Mouse (Mus musculus) cerebellum, adult 2 months (tissue): Measurements from ENCODE around the gene Ddx11.

Experiments used
- CTCF ChIP-seq: fragments of 200-500 bp; IDR thresholded peaks from 2 replicates; pipeline ENCODE4 v1.5.1; 2011; ENCODE audit warnings: low read depth, mild to moderate bottlenecking, control low read depth, low read length, moderate library complexity, borderline replicate concordance; ENCODE audit not compliant: insufficient read depth
- POLR2A ChIP-seq: fragments of 200-500 bp; IDR thresholded peaks from 2 replicates; pipeline ENCODE4 v1.6.1; 2011; ENCODE audit warnings: low read length, control low read depth, borderline replicate concordance; ENCODE audit not compliant: insufficient read depth

- no peak for TF ChIP-seq CTCF
- no peak for TF ChIP-seq POLR2A
Measured at GRCm38 (mm10) chr17:66154876-66155275, 31.6 kb downstream of the Ddx11 start.
